Mouse (Mus musculus): Measurements from ENCODE around the gene Trim16. TPM values are rescaled to one million over a fixed set of nuclear protein-coding genes. Genes with fewer than 3 reads are reported as not detected.
A peak's percentile ranks its signal among the peaks of the same experiment; 100 is the strongest.

The Trim16 gene
- total RNA-seq, 2 experiments from 2014 or later = 6.8 to 7.1 TPM

DNA sequence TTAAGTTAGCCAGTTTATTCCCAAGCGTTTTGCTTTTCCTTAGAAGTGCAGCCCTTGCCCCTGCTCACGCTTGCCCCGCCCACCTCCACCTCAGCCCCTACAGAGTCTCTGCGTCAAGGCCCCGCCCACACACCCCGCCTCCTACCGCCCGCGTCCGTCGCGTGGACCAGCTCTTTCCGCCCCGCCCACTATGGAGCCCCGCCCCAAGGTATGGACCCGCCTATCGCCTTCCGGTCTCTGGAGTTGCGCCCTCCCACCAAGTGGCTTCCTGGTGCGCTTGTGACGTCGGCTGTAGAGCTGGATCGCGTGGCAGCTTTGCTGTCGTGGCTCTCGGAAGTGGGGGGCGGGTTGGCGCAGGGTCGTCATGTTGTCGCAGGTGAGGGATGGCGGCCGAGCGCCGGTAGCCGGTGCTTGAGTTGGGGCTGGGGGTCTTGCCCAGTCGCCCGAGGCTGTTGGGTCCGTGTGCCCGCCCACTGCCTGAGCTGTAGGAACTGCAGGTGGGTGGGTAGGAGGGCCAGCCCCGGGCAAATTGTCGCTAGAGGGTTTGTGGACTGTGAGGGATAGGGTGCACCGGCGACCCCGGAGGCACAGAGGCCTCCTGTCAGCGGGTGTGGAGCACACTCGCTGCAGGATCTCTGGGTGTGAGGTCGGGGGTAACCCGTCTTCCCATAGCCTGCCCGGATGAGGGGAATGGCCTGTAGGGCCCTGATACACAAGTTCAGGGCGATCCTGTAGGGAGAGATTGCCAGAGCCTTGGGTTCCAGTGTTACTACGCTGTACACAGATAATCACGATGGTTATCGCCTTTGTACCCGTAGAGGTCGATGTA lies 59.4 kb downstream of the Trim16 start, which contains the start of gene Tvp23b:
TSS of gene Tvp23b (plus strand) at position 236 of the 829 bp plus-strand sequence.
- peak; percentile 96 to 98 for DNase-seq
- intact Hi-C loops (cut with DNase I) = loop anchor here (2.0 kb wide), 1 partner anchor 59 kb away; the partner anchor contains the start of gene Trim16

DNA sequence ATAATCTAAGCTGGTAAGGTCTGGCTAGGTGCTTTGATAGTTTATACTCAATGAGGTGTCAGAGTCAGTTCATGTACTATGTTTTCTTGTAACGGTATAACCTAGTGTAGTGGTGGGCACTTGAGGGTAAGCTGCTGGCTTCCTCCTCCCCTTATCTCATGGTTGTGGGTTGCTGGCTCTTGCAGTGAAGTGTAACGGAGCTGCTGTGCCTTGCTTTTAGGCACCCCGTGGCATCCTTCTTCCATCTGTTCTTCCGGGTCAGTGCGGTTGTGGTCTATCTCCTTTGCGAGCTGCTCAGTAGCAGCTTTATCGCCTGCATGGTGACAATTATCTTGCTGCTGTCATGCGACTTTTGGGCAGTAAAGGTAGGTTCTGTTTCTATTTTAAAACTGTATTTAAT lies 63.4 kb downstream of the Trim16 start:
- intact Hi-C loops (cut with DNase I) = no loop called here
- no peak for DNase-seq

DNA sequence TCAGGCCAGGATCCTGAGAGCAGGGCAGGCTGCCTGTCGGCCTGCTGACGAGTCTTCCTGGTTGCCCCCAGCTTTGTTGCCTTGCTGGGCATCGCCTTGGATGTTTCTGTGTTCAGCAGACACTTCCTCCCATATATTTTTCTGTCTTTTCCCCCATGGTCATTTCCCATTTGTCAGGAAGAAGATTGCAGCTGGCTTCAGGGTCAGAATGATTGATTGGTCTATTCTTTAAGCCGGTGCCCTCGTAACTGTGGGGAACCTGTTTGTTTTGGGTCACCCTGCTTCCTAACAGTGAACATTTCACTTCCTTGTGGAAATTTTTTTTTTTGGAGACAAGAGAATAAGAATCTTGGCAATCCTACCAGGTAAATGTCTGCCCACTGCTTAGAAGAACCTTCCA lies 65.3 kb downstream of the Trim16 start:
- intact Hi-C loops (cut with DNase I) = no loop called here
- no peak for DNase-seq

DNA sequence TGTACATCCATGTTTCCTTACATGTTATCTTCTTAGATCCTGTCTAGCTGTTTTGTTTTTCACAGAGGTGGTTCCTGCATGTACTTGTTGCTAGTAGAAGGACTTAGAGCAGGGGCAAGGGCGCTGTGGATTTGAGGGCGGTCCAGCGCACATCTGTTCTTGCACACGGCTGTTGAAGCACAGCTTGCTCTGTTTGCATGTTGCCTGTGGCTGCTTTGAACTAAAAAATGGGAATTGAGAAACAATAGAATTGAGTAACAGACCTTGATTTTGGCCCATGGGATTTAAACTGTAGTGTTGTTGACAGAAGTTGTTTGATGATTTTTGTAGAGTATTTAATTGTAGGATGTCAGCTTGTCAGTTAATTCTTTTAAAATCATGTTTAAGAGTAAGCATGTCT lies 70.8 kb downstream of the Trim16 start:
- no peak for DNase-seq
- intact Hi-C loops (cut with DNase I) = no loop called here

DNA sequence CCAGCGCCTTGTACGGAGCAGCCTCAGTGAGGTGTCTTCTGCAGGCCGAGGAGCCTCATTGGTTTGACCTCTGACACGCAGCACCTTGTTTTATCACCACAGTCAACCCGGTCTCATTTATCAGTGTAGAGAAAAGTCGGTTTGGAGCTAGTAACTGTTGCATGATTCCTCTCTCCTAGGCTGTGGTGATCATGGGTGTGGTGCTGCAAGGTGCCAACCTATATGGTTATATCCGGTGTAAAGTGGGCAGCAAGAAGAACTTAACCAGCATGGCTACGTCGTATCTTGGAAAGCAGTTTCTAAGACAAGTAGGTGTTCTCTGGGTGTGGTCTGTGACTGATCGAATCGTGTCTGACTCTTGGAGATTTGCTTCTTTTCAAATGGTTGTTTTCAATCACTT lies 71.7 kb downstream of the Trim16 start:
- intact Hi-C loops (cut with DNase I) = no loop called here
- no peak for DNase-seq

Other genes with a start within 250 kb of the Trim16 start
- 1 to 10 TPM; 2.8 to 2.9 TPM for gene Trpv2, start 245.7 kb upstream of the Trim16 start, total RNA-seq (2021)
- gene Lrrc75a, start 171.7 kb upstream of the Trim16 start, total RNA-seq (2021) = 1 to 10 TPM; 4.4 to 7.1 TPM
- 1 to 10 TPM; 5.4 to 9.9 TPM for gene Mmgt2, start 171.6 kb upstream of the Trim16 start, total RNA-seq (2021)
- gene Zfp287, start 88.3 kb upstream of the Trim16 start, total RNA-seq (2021) = 1 to 10 TPM; 2.0 to 2.6 TPM
- gene Gm10428, start 67.1 kb upstream of the Trim16 start, total RNA-seq (2021) = not detected
- gene Zfp286, start 30.8 kb upstream of the Trim16 start, total RNA-seq (2021) = 1 to 10 TPM in 1 of 2 experiments, under 1 TPM in 1; 0.70 to 1.1 TPM
- gene Fbxw10, start 26.8 kb downstream of the Trim16 start, total RNA-seq (2021) = under 1 TPM in 1 of 2 experiments, not detected in 1; 0.30 TPM
- 10 to 100 TPM; 18.6 to 18.8 TPM for gene Tvp23b, start 59.2 kb downstream of the Trim16 start, total RNA-seq (2021)
- not detected for gene Cdrt4, start 131.0 kb downstream of the Trim16 start, total RNA-seq (2021)
- not detected for gene Tekt3, start 241.4 kb downstream of the Trim16 start, total RNA-seq (2021)